Mouse (Mus musculus): ENCODE data around the gene Ccdc30.

Gene Ccdc30

DNA sequence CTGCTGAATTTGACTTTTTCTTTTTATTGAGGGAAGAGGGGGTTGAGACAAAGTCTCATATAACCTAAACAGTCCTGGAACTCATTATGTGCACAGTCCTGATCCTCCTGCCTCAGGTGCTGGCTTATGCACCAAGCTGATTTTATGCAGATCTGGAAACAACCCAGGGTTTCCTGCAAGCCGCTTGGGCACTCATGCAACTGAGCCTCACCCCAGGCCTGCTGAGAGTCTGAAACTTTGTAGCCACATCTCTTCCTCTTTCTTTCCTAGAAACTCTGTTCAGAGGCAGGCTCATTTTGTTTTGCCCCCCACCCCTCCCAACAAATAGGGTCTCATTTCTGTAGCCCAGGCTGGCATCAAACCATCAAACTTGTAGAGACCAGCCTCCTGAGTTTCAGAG is 101.6 kb downstream of the Ccdc30 start:
- Histone ChIP-seq H3K27me3 (ENCODE audit: insufficient read depth, low read length) (no peaks in the 10 kb centered on the region), H3K4me1 (replicated peaks; ENCODE audit: low read depth, low read length) (peaks cover 2% of the 10 kb centered on the region; the same call in 1 of the 2 replicates), H3K36me3 (ENCODE audit: insufficient read depth, low read length) (peaks cover 98% of the 10 kb centered on the region), H3K9me3 (ENCODE audit: low read length) (no peaks in the 10 kb centered on the region), H3K4me3 (replicated peaks; ENCODE audit: low read length) (no peak overlapping the region)
- TF ChIP-seq NANOG (IDR thresholded peaks at IDR 0.05; ENCODE audit: borderline replicate concordance, low read length), result no peak
- TF ChIP-seq CTCF (conservative IDR thresholded peaks at IDR 0.05; ENCODE audit: low read length), result no peak
- TF ChIP-seq POU5F1 (IDR thresholded peaks at IDR 0.05; ENCODE audit: borderline replicate concordance, low read length), result no peak

DNA sequence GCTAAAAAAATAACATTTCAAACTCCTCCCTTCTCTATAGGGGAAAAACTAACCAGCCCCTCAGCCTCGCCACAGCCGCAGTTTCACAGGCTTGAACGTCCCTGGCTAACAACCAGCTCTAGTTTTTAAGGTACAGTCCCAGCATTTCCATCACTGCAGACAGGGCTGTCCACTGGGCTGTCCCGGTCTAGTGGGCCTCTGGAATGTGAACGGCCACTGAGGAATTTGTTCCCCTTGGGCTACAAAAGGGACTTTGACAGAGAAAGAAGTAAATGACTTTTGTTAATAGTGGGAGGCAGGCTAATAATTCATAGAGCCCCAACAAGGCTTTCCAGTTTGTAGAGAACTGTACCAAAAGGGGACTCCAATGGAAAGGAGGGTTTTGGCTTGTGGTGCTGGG is 109.9 kb downstream of the Ccdc30 start:
- Histone ChIP-seq H3K4me1 (replicated peaks; ENCODE audit: low read depth, low read length) (0 out of 2 replicates have a peak, but pooled peaks cover 3% of the 10 kb centered on the region), H3K4me3 (replicated peaks; ENCODE audit: low read length) (no peak overlapping the region), H3K36me3 (ENCODE audit: insufficient read depth, low read length) (peaks cover 70% of the 10 kb centered on the region), H3K9me3 (ENCODE audit: low read length) (no peaks in the 10 kb centered on the region), H3K27me3 (ENCODE audit: insufficient read depth, low read length) (no peaks in the 10 kb centered on the region)
- TF ChIP-seq NANOG (IDR thresholded peaks at IDR 0.05; ENCODE audit: borderline replicate concordance, low read length) (no peak), CTCF (conservative IDR thresholded peaks at IDR 0.05; ENCODE audit: low read length) (no peak), POU5F1 (IDR thresholded peaks at IDR 0.05; ENCODE audit: borderline replicate concordance, low read length) (no peak)

DNA sequence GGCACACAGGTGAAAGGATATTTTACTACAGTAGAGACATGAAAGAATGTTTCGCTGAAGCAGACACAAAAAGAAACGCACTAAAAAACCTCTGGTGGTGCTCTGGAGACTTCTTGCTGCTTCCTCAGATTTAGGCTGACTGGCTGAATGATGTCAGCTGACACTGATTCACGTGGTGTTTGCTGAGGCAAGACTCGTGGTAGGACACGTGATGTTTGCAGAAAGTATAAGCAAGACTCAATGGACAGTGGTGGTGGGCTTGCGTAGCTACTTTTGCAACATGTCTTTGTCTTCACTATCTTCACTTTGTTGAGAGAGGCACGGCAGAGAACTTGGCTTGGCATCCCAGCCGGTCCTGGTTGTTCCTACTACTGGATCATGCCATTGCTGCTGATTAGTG is 112.0 kb downstream of the Ccdc30 start:
- Histone ChIP-seq H3K36me3 (ENCODE audit: insufficient read depth, low read length) (peaks cover 56% of the 10 kb centered on the region), H3K4me3 (replicated peaks; ENCODE audit: low read length) (no peak overlapping the region), H3K27me3 (ENCODE audit: insufficient read depth, low read length) (no peaks in the 10 kb centered on the region), H3K4me1 (replicated peaks; ENCODE audit: low read depth, low read length) (0 out of 2 replicates have a peak, but pooled peaks cover 6% of the 10 kb centered on the region), H3K9me3 (ENCODE audit: low read length) (no peaks in the 10 kb centered on the region)
- TF ChIP-seq POU5F1 (IDR thresholded peaks at IDR 0.05; ENCODE audit: borderline replicate concordance, low read length) (no peak), CTCF (conservative IDR thresholded peaks at IDR 0.05; ENCODE audit: low read length) (no peak), NANOG (IDR thresholded peaks at IDR 0.05; ENCODE audit: borderline replicate concordance, low read length) (no peak)

DNA sequence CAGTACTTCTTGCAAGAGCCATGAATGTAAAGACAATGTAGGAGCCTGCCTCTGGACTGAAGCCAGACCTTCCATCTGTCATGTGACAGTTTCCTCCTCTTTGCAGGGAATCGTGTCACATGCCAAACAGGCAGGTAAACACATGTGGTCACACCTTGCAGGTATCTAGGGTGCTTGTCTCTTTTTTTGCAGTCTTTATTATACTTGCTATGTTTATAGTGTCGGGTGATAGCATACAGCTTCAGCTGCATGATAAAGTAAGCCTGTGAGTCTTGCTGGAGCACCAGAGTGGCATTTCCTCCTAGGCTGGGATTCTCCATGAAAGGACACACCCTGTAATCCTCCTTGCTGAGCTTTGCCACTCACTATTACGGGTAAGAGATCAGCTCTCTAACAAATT is 113.5 kb downstream of the Ccdc30 start:
- no peak for TF ChIP-seq CTCF (conservative IDR thresholded peaks at IDR 0.05; ENCODE audit: low read length)
- TF ChIP-seq NANOG (IDR thresholded peaks at IDR 0.05; ENCODE audit: borderline replicate concordance, low read length), result no peak
- no peak for TF ChIP-seq POU5F1 (IDR thresholded peaks at IDR 0.05; ENCODE audit: borderline replicate concordance, low read length)
- H3K4me3 ChIP-seq (replicated peaks; ENCODE audit: low read length), result no peak overlapping the region
- no peaks in the 10 kb centered on the region for H3K9me3 ChIP-seq (ENCODE audit: low read length)
- no peaks in the 10 kb centered on the region for H3K27me3 ChIP-seq (ENCODE audit: insufficient read depth, low read length)
- peaks cover 41% of the 10 kb centered on the region for H3K36me3 ChIP-seq (ENCODE audit: insufficient read depth, low read length)
- H3K4me1 ChIP-seq (replicated peaks; ENCODE audit: low read depth, low read length), result peaks cover 13% of the 10 kb centered on the region

DNA sequence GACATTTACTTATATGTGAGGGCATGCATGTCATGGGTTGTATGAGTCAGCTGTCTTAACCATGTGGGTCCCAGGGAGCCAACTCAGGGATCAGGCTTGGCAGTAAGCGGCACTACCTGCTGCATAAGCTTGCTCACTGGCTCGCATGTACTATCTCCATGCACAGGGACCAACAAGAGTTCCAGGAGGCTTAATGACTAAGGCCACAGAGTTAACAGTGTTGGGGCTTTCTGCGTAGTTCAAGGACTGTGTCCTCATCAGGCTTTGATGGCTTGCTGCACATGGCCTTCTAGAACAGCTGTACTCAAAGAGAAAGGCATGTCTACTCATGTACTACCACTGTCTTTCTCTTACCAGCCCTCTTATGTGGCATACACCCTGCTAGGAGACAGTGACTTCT is 114.6 kb downstream of the Ccdc30 start:
- no peak for TF ChIP-seq NANOG (IDR thresholded peaks at IDR 0.05; ENCODE audit: borderline replicate concordance, low read length)
- TF ChIP-seq CTCF (conservative IDR thresholded peaks at IDR 0.05; ENCODE audit: low read length), result no peak

DNA sequence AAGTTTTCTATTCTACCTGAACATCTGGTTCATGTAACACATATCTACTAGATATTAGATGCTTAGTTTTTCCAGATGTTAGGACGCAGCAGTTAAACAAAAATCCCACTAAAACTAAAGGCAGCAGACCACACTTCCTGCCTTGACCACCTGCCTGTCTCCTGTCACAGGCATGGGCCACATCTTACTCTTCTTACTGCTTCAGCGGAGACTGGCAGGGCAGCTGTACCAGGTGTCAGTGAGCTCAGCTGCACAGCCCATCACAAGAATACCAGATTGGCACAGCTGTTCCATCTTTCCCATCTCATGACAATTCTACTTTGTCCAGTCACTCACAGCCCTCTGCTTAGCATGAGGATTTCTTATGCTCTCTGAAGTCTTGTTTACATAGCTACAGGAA is 118.0 kb downstream of the Ccdc30 start:
- TF ChIP-seq NANOG (IDR thresholded peaks at IDR 0.05; ENCODE audit: borderline replicate concordance, low read length) (no peak), CTCF (conservative IDR thresholded peaks at IDR 0.05; ENCODE audit: low read length) (no peak), POU5F1 (IDR thresholded peaks at IDR 0.05; ENCODE audit: borderline replicate concordance, low read length) (no peak)
- Histone ChIP-seq H3K36me3 (ENCODE audit: insufficient read depth, low read length) (peaks cover 37% of the 10 kb centered on the region), H3K9me3 (ENCODE audit: low read length) (no peaks in the 10 kb centered on the region), H3K4me3 (replicated peaks; ENCODE audit: low read length) (no peak overlapping the region), H3K27me3 (ENCODE audit: insufficient read depth, low read length) (no peaks in the 10 kb centered on the region), H3K4me1 (replicated peaks; ENCODE audit: low read depth, low read length) (peaks cover 32% of the 10 kb centered on the region)

More for the DNA sequence above, 114.6 kb downstream of the Ccdc30 start:
- peaks cover 23% of the 10 kb centered on the region for H3K4me1 ChIP-seq (replicated peaks; ENCODE audit: low read depth, low read length)
- no peaks in the 10 kb centered on the region for H3K9me3 ChIP-seq (ENCODE audit: low read length)
- H3K36me3 ChIP-seq (ENCODE audit: insufficient read depth, low read length), result peaks cover 38% of the 10 kb centered on the region
- no peaks in the 10 kb centered on the region for H3K27me3 ChIP-seq (ENCODE audit: insufficient read depth, low read length)
- H3K4me3 ChIP-seq (replicated peaks; ENCODE audit: low read length), result no peak overlapping the region

DNA sequence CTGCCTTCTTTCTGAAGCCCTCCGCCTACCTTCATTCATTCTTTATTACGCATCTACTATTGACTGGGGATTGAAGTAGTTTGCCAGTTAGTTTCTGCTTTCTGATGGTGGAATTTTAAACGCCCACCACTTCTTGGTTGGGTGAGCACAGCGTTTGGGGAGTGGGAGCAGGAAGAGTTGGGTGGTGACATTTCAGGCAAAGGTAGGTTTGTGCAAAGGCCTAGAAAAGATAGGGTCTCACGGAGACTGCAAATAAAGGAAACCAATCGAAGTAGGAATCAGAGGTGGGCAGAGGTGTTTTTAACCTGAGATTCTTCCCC is 120.2 kb downstream of the Ccdc30 start:
- Histone ChIP-seq H3K4me1 (replicated peaks; ENCODE audit: low read depth, low read length) (peaks cover 52% of the 10 kb centered on the region), H3K27me3 (ENCODE audit: insufficient read depth, low read length) (no peaks in the 10 kb centered on the region), H3K36me3 (ENCODE audit: insufficient read depth, low read length) (peaks cover 41% of the 10 kb centered on the region), H3K4me3 (replicated peaks; ENCODE audit: low read length) (peak overlapping the region; percentile 97), H3K9me3 (ENCODE audit: low read length) (no peaks in the 10 kb centered on the region)
- TF ChIP-seq POU5F1 (IDR thresholded peaks at IDR 0.05; ENCODE audit: borderline replicate concordance, low read length) (no peak), NANOG (IDR thresholded peaks at IDR 0.05; ENCODE audit: borderline replicate concordance, low read length) (no peak), CTCF (conservative IDR thresholded peaks at IDR 0.05; ENCODE audit: low read length) (no peak)

DNA sequence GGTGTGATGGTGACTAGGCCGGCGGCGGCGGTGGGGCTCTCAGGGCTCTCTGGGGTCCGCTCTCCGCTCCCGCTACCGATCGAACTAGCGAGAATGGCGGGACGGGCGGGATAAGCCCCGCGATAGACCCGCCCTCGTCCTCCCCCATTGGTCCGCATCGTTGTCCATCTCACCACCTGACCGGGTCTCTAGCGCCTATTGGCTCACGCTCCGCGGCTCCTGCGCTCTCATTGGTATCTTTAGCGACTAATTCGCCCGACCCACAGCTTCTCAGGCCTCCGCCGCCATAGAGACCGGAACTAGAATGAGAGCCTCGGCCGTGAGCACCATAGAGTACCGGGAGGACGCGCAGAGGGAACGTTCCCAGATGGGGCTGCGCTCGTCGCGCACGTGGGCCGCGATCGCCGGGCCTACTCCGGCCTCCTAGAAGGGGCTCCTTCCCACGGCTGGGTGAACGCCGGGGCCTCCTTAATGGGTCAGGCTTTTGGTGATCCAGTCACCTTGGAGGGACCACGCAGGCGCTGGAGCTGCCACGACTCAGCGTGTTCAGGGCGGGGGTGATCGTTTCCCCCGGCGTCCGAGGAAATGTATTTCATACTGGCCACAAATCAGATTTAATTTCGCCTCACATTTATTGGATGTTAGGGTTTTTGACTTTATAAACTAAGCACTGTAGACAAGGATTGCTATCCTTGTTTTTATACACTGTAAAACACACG is 120.7 kb downstream of the Ccdc30 start, which contains the start of gene Ybx1:
TSS of gene Ybx1 (minus strand) at position 190 of the 719 bp plus-strand sequence.
- TF ChIP-seq POU5F1 (IDR thresholded peaks at IDR 0.05; ENCODE audit: borderline replicate concordance, low read length) (no peak), CTCF (conservative IDR thresholded peaks at IDR 0.05; ENCODE audit: low read length) (no peak), NANOG (IDR thresholded peaks at IDR 0.05; ENCODE audit: borderline replicate concordance, low read length) (no peak)

More for the DNA sequence above, 120.7 kb downstream of the Ccdc30 start, which contains the start of gene Ybx1:
- Histone ChIP-seq H3K4me1 (replicated peaks; ENCODE audit: low read depth, low read length) (peaks cover 57% of the 10 kb centered on the region), H3K27me3 (ENCODE audit: insufficient read depth, low read length) (no peaks in the 10 kb centered on the region), H3K4me3 (replicated peaks; ENCODE audit: low read length) (peak within 1 kb of the TSS; percentile 97), H3K36me3 (ENCODE audit: insufficient read depth, low read length) (peaks cover 44% of the 10 kb centered on the region), H3K9me3 (ENCODE audit: low read length) (no peaks in the 10 kb centered on the region)

All from E14TG2a.4 (cell line).